Mouse (Mus musculus) bone marrow, adult 2 months (tissue): ENCODE measurements around the gene Dync1i1. TPM values are rescaled to one million over a fixed set of nuclear protein-coding genes. Genes with fewer than 3 reads are reported as not detected.

Source experiments
- H3K27ac ChIP-seq: fragments of 200-500 bp; 2 replicates; pipeline ENCODE4 v1.5.1; 2012; ENCODE audit warnings: low read depth, mild to moderate bottlenecking, control low read depth, inconsistent platforms, low read length; ENCODE audit not compliant: control insufficient read depth, poor library complexity, insufficient read depth
- H3K4me1 ChIP-seq: fragments of 200-500 bp; 2 replicates; pipeline ENCODE4 v1.6.1; 2011; ENCODE audit warnings: low read length; ENCODE audit not compliant: control insufficient read depth, insufficient read depth
- H3K4me3 ChIP-seq: fragments of 200-500 bp; replicated peaks from 2 replicates; pipeline ENCODE3; 2011; ENCODE audit warnings: mild to moderate bottlenecking, low read depth, low read length, control low read depth; ENCODE audit not compliant: control insufficient read depth
- CTCF ChIP-seq: fragments of 200-500 bp; IDR thresholded peaks from 2 replicates; pipeline ENCODE4 v1.5.1; 2011; ENCODE audit warnings: low read length, control low read depth; ENCODE audit not compliant: control insufficient read depth, insufficient read depth
- POLR2A ChIP-seq: fragments of 200-500 bp; IDR thresholded peaks from 2 replicates; pipeline ENCODE4 v1.6.1; 2011; ENCODE audit warnings: low read depth, mild to moderate bottlenecking, control low read depth, low read length, borderline replicate concordance; ENCODE audit not compliant: control insufficient read depth
- WGBS: fragments of 180-500 bp; shearing (Covaris S2); methylation state at CpG from one replicate; pipeline ENCODE4 v1.1.7; 2018; 5-methylcytosine and 5-hydroxymethylcytosine counted together
- polyA plus RNA-seq: library from polyadenylated mRNA; stranded (reverse); fragments of >200 nt; gene quantifications from 2 replicates; pipeline ENCODE4 v1.2.4, GENCODE M21; 2011; ENCODE audit warnings: low replicate concordance; ENCODE audit not compliant: missing spikeins, insufficient read depth, insufficient read length

Gene Dync1i1
- polyA plus RNA-seq, 1 experiment: not detected

DNA sequence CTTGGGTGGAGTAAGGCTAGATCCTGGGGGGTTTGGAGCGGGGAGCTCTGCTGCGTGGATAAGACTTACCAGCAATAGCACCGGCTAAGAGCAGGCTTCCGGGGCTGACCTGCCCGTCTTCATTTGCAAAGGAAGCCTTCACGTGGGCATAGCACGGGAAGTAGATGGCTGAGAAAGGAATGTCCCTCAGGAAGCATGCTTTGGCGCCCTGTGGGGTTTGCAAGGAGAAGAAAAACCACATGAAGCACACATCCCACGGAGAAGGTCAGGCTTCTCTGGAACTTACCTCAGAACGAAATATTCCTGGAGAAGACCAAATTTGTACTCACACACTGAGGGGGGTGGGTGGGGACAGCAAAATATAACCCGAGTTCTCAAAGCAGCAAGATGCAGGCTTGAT lies 327.3 kb downstream of the Dync1i1 start:
- no peak overlapping the region for H3K4me3 ChIP-seq
- no peaks in the 10 kb centered on the region for H3K4me1 ChIP-seq
- 71% methylated on average over 11 of the region's 11 CpGs for WGBS
- no peak overlapping the region for H3K27ac ChIP-seq
- TF ChIP-seq CTCF (no peak), POLR2A (no peak)

DNA sequence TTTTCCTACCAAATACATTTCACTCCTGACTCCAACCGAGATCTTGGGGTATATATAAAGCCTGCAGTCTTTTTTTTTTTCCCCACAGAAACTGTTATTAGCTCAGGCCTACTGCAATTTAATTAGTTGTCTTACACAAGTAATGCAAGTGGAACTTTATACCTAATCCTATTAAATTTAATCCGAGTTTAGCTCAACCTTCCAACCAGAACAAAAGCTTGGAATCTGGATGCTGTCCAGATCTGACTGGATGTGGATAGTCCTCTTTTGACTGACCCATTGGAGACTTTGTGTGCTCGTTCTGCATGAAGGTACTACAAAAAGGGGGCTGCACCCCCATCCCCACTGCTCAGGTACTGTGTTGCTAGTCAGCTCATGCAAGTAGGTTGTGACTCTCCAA lies 328.5 kb downstream of the Dync1i1 start:
- no peak for TF ChIP-seq CTCF
- no peak for TF ChIP-seq POLR2A

DNA sequence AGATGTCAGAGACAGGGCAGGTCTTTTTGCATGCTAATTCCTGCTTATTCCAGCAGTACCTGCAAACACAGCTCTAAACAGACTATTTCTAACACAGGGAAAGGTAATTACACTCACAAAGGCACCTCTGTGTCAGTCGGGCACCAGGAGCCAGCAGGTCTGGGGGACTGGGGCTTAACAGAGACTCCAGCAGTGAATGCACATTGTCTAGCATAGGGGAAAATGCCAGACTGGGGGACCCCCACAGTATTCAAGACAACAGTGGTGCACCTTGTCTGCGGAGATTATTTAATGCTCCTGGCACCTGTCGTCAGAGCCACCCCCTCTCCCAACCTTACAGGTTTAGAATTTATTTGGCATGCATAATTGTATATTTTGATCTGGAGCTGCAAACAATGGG lies 333.1 kb downstream of the Dync1i1 start:
- H3K4me3 ChIP-seq: no peak overlapping the region
- H3K27ac ChIP-seq: no peak overlapping the region
- TF ChIP-seq CTCF: no peak
- no peak for TF ChIP-seq POLR2A
- H3K4me1 ChIP-seq: no peaks in the 10 kb centered on the region
- WGBS: 91% methylated on average over 3 of the region's 3 CpGs

More for the DNA sequence above, 328.5 kb downstream of the Dync1i1 start:
- H3K27ac ChIP-seq: no peak overlapping the region
- WGBS: 75% methylated on average over 3 of the region's 3 CpGs
- no peak overlapping the region for H3K4me3 ChIP-seq
- no peaks in the 10 kb centered on the region for H3K4me1 ChIP-seq

DNA sequence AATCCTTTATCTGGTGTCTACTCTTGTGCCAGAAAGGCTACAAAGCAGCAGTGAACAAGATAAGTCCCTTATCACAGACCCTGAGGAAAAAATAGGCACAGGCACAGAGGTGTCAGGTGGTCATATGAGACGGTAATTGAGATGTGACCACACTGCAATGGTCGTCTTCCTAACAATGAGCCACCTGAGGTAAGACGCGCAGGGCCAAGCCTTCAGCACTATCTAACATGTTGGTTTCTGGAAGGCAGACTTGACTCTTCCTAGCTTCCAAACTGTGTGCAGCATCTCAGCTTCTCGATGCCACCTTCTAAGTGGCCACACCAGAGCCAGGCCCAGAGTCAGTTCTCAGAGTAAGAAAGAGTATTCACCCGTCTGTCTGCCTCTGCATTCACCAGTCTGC lies 341.8 kb downstream of the Dync1i1 start:
- TF ChIP-seq POLR2A (no peak), CTCF (no peak)
- H3K27ac ChIP-seq: no peak overlapping the region
- WGBS: 75% methylated on average over 6 of the region's 6 CpGs
- H3K4me3 ChIP-seq: no peak overlapping the region
- no peaks in the 10 kb centered on the region for H3K4me1 ChIP-seq

DNA sequence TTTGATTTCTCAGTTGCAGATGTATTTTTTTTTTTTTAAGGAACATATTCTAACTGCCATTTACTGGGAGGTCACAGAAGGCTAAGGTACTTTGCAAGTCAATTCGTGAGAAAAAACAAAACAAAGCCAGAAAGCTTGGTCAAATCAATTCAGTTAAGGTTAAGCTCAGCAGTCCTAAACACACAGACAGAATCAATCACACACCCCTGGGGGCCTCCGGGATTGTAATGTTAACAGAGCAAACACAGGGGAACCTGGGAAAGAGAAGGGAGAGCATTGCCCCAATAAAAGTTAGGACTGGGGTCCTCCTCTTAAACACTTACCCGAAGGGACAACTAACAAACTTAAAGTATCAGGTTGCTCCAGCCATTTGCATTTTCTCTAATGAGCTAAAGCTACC lies 344.6 kb downstream of the Dync1i1 start:
- H3K27ac ChIP-seq: no peak overlapping the region
- H3K4me1 ChIP-seq: no peaks in the 10 kb centered on the region
- WGBS: 62% methylated on average over 3 of the region's 3 CpGs
- no peak for TF ChIP-seq CTCF
- no peak for TF ChIP-seq POLR2A
- no peak overlapping the region for H3K4me3 ChIP-seq

DNA sequence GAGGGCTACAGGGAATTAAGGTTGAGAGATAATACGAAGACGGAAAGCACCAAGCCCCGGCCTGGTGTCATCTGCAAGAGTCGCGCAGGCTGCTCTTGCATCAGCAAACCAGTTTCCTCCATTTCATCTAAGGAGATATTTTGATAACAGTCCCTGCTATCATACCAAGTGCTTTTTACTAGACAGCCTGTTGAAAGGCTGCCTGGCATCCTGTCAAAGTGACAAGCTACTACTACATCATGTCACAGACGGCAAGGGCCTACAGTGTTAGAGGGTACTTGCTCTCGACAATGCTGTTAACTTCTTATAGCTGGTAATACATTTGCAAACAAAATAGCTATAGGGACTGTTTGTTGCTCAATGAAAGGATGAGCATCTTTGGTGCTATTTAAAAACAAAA lies 345.6 kb downstream of the Dync1i1 start:
- TF ChIP-seq POLR2A: no peak
- no peak for TF ChIP-seq CTCF
- Histone ChIP-seq H3K27ac (no peak overlapping the region), H3K4me1 (no peaks in the 10 kb centered on the region), H3K4me3 (no peak overlapping the region)
- 82% methylated on average over 7 of the region's 7 CpGs for WGBS

DNA sequence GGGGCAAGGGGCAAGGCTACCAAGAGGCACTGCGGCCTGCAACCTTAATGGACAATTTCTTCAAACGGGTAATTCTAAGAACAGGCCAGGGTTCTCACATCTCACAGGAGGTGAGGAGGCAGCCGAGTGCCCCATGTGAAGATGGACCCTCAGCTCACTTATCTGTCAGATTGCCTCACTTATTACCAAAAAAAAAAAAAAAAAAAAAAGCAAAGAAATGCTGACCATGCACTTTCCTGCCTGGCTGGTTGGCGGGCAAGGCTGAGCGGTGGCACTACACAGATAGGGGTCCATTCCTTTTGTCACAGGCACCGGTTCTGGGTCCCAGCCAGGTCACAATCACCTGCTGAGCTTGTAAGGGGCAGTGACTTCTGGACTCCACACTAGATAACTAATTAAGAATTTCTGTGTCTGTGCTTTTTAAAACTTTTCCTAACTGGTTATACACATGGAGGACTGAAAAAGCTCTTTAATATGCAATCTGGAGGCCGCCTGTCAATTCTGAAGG lies 350.6 kb downstream of the Dync1i1 start:
- H3K4me1 ChIP-seq: no peaks in the 10 kb centered on the region
- no peak overlapping the region for H3K4me3 ChIP-seq
- no peak for TF ChIP-seq CTCF
- no peak for TF ChIP-seq POLR2A
- no peak overlapping the region for H3K27ac ChIP-seq
- WGBS: 85% methylated on average over 7 of the region's 7 CpGs

DNA sequence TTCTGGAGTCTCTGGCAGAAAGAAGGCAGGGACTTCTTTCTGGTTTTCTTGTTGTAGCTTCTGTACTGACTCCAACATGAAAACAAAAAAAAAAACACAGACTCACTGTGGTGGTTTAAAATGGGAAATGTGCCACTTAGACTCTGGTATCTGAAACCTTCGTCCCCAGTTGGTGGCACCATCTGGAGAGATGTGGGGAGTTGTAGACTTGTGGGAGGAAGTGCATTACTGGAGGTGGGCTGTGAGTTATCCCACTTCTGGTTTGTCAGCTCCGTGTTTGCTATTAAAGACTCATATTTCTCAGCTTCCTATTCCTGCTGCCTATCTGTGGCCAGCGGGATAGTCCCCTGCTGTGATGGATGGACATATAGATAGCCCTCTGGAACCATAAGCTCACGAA lies 351.8 kb downstream of the Dync1i1 start:
- TF ChIP-seq CTCF (no peak), POLR2A (no peak)
- Histone ChIP-seq H3K27ac (no peak overlapping the region), H3K4me1 (no peaks in the 10 kb centered on the region), H3K4me3 (no peak overlapping the region)
- 41% methylated on average over 4 of the region's 4 CpGs for WGBS

Other genes starting within 250 kb of the Dync1i1 start
- gene Pdk4, start 229.3 kb upstream of the Dync1i1 start, polyA plus RNA-seq: 1.5 and 4.2 TPM in 2 replicates